Mouse (Mus musculus): ENCODE measurements around the gene Brinp1.

Brinp1 gene

GRCm38 (mm10) chr4:68954322-68954901 is at the start of gene Brinp1:
Gene Brinp1, minus strand, starts transcription at chr4:68954397.
- DNase-seq (ENCODE audit: low spot score in 2 of 2) = no peak

- no peak for DNase-seq (ENCODE audit: low spot score in 2 of 2)
Measured at GRCm38 (mm10) chr4:68957265-68957664, 3.1 kb upstream of the Brinp1 start.

GRCm38 (mm10) chr4:68955621-68956020 is 1.4 kb upstream of the Brinp1 start:
- DNase-seq (ENCODE audit: low spot score in 2 of 2) = no peak

- no peak for DNase-seq (ENCODE audit: low spot score in 2 of 2)
Measured at GRCm38 (mm10) chr4:68953667-68954321, 403 bp downstream of the Brinp1 start.

GRCm38 (mm10) chr4:68953131-68953551 is 1.1 kb downstream of the Brinp1 start:
- no peak for DNase-seq (ENCODE audit: low spot score in 2 of 2)

- DNase-seq (ENCODE audit: low spot score in 2 of 2) = no peak
Measured at GRCm38 (mm10) chr4:68950556-68950955, 3.6 kb downstream of the Brinp1 start.

GRCm38 (mm10) chr4:68942938-68943337 is 11.3 kb downstream of the Brinp1 start:
- no peak for DNase-seq (ENCODE audit: low spot score in 2 of 2)

GRCm38 (mm10) chr4:68930022-68930421 is 24.2 kb downstream of the Brinp1 start:
- DNase-seq (ENCODE audit: low spot score in 2 of 2) = no peak

GRCm38 (mm10) chr4:68926091-68926490 is 28.1 kb downstream of the Brinp1 start:
- DNase-seq (ENCODE audit: low spot score in 2 of 2) = no peak

GRCm38 (mm10) chr4:68922944-68923343 is 31.3 kb downstream of the Brinp1 start:
- DNase-seq (ENCODE audit: low spot score in 2 of 2) = no peak

GRCm38 (mm10) chr4:68922504-68922903 is 31.7 kb downstream of the Brinp1 start:
- no peak for DNase-seq (ENCODE audit: low spot score in 2 of 2)

GRCm38 (mm10) chr4:68920127-68920526 is 34.1 kb downstream of the Brinp1 start:
- no peak for DNase-seq (ENCODE audit: low spot score in 2 of 2)

- no peak for DNase-seq (ENCODE audit: low spot score in 2 of 2)
Measured at GRCm38 (mm10) chr4:68910942-68911341, 43.3 kb downstream of the Brinp1 start.

GRCm38 (mm10) chr4:68906417-68907210 is 47.6 kb downstream of the Brinp1 start:
- DNase-seq (ENCODE audit: low spot score in 2 of 2) = no peak

GRCm38 (mm10) chr4:68890526-68890925 is 63.7 kb downstream of the Brinp1 start:
- no peak for DNase-seq (ENCODE audit: low spot score in 2 of 2)

GRCm38 (mm10) chr4:68886276-68886675 is 67.9 kb downstream of the Brinp1 start:
- DNase-seq (ENCODE audit: low spot score in 2 of 2) = no peak

- DNase-seq (ENCODE audit: low spot score in 2 of 2) = no peak
Measured at GRCm38 (mm10) chr4:68872028-68872427, 82.2 kb downstream of the Brinp1 start.

GRCm38 (mm10) chr4:68865135-68865767 is 88.9 kb downstream of the Brinp1 start:
- no peak for DNase-seq (ENCODE audit: low spot score in 2 of 2)

GRCm38 (mm10) chr4:68864668-68865067 is 89.5 kb downstream of the Brinp1 start:
- no peak for DNase-seq (ENCODE audit: low spot score in 2 of 2)

- DNase-seq (ENCODE audit: low spot score in 2 of 2) = no peak
Measured at GRCm38 (mm10) chr4:68856868-68857267, 97.3 kb downstream of the Brinp1 start.

GRCm38 (mm10) chr4:68849671-68850070 is 104.5 kb downstream of the Brinp1 start:
- DNase-seq (ENCODE audit: low spot score in 2 of 2) = no peak

- no peak for DNase-seq (ENCODE audit: low spot score in 2 of 2)
Measured at GRCm38 (mm10) chr4:68846976-68847375, 107.2 kb downstream of the Brinp1 start.
